Mouse (Mus musculus): ENCODE results near the gene Dnah11. TPM values are rescaled to one million over a fixed set of nuclear protein-coding genes. Genes with fewer than 3 reads are reported as not detected.

Dnah11 gene
- polyA plus RNA-seq, 1 experiment: not detected

GRCm38 (mm10) chr12:117842676-117843075 lies 356.2 kb downstream of the Dnah11 start:
- Histone ChIP-seq H3K36me3 (ENCODE audit: control insufficient read depth, insufficient read depth) (no peaks in the 10 kb centered on the region), H3K4me3 (peak overlapping the region; percentile 33), H3K79me2 (ENCODE audit: control insufficient read depth, insufficient read depth) (no peaks in the 10 kb centered on the region), H3ac (ENCODE audit: control insufficient read depth, insufficient read length) (no peak overlapping the region), H3K4me2 (ENCODE audit: low read depth) (peak overlapping the region; percentile 84), H3K27me3 (ENCODE audit: control insufficient read depth, insufficient read depth, insufficient read length) (no peaks in the 10 kb centered on the region)
- no peak for TF ChIP-seq TCF12 (IDR thresholded peaks at IDR 0.05; ENCODE audit: insufficient read depth, poor library complexity, severe bottlenecking)

GRCm38 (mm10) chr12:117840705-117841104 lies 358.1 kb downstream of the Dnah11 start:
- Histone ChIP-seq H3K79me2 (ENCODE audit: control insufficient read depth, insufficient read depth) (no peaks in the 10 kb centered on the region), H3K4me3 (no peak overlapping the region), H3K36me3 (ENCODE audit: control insufficient read depth, insufficient read depth) (no peaks in the 10 kb centered on the region), H3K27me3 (ENCODE audit: control insufficient read depth, insufficient read depth, insufficient read length) (no peaks in the 10 kb centered on the region), H3K4me2 (ENCODE audit: low read depth) (no peak overlapping the region), H3ac (ENCODE audit: control insufficient read depth, insufficient read length) (no peak overlapping the region)
- no peak for TF ChIP-seq POLR2A (IDR thresholded peaks at IDR 0.05; ENCODE audit: insufficient read length, low read depth)
- TF ChIP-seq MYOG (IDR thresholded peaks at IDR 0.05; ENCODE audit: control insufficient read depth in 1 of 3, insufficient read depth in 1 of 3, insufficient read length in 2 of 3, low read depth in 2 of 3): no peak
- no peak for TF ChIP-seq USF1 (IDR thresholded peaks at IDR 0.05; ENCODE audit: low read depth)
- TF ChIP-seq E2F4 (IDR thresholded peaks at IDR 0.05; ENCODE audit: insufficient read depth): no peak
- no peak for TF ChIP-seq REST (IDR thresholded peaks at IDR 0.05; ENCODE audit: insufficient read depth, insufficient read length)
- no peak for TF ChIP-seq SRF (IDR thresholded peaks at IDR 0.05; ENCODE audit: control insufficient read depth, insufficient read length, low read depth)
- TF ChIP-seq TCF3 (IDR thresholded peaks at IDR 0.05; ENCODE audit: insufficient read length, low read depth): no peak
- no peak for TF ChIP-seq MAX (IDR thresholded peaks at IDR 0.05; ENCODE audit: low read depth)
- no peak for TF ChIP-seq POLR2AphosphoS2 (IDR thresholded peaks at IDR 0.05; ENCODE audit: insufficient read length, low read depth)
- no peak for TF ChIP-seq TCF12 (IDR thresholded peaks at IDR 0.05; ENCODE audit: insufficient read depth, poor library complexity, severe bottlenecking)
- no peak for TF ChIP-seq MYOD1 (IDR thresholded peaks at IDR 0.05; ENCODE audit: control insufficient read depth in 1 of 3, insufficient read length in 2 of 3, low read depth in 2 of 3)
- no peak for TF ChIP-seq CEBPB (IDR thresholded peaks at IDR 0.05; ENCODE audit: insufficient read depth, poor library complexity, severe bottlenecking)

- Histone ChIP-seq H3K4me3 (no peak overlapping the region), H3K27me3 (ENCODE audit: control insufficient read depth, insufficient read depth, insufficient read length) (no peaks in the 10 kb centered on the region)
- TF ChIP-seq REST (IDR thresholded peaks at IDR 0.05; ENCODE audit: insufficient read depth, insufficient read length) (no peak), MYOG (IDR thresholded peaks at IDR 0.05; ENCODE audit: control insufficient read depth in 1 of 3, insufficient read depth in 1 of 3, insufficient read length in 2 of 3, low read depth in 2 of 3) (no peak), POLR2A (IDR thresholded peaks at IDR 0.05; ENCODE audit: insufficient read length, low read depth) (no peak), TCF12 (IDR thresholded peaks at IDR 0.05; ENCODE audit: insufficient read depth, poor library complexity, severe bottlenecking) (no peak), TCF3 (IDR thresholded peaks at IDR 0.05; ENCODE audit: insufficient read length, low read depth) (no peak), E2F4 (IDR thresholded peaks at IDR 0.05; ENCODE audit: insufficient read depth) (no peak)
Observed at GRCm38 (mm10) chr12:117837376-117837775, 361.5 kb downstream of the Dnah11 start.

GRCm38 (mm10) chr12:117835371-117835770 lies 363.5 kb downstream of the Dnah11 start:
- TF ChIP-seq REST (IDR thresholded peaks at IDR 0.05; ENCODE audit: insufficient read depth, insufficient read length) (no peak), USF1 (IDR thresholded peaks at IDR 0.05; ENCODE audit: low read depth) (no peak), CEBPB (IDR thresholded peaks at IDR 0.05; ENCODE audit: insufficient read depth, poor library complexity, severe bottlenecking) (no peak), SRF (IDR thresholded peaks at IDR 0.05; ENCODE audit: control insufficient read depth, insufficient read length, low read depth) (no peak), POLR2A (IDR thresholded peaks at IDR 0.05; ENCODE audit: insufficient read length, low read depth) (no peak), MYOG (IDR thresholded peaks at IDR 0.05; ENCODE audit: control insufficient read depth in 1 of 3, insufficient read depth in 1 of 3, insufficient read length in 2 of 3, low read depth in 2 of 3) (no peak), E2F4 (IDR thresholded peaks at IDR 0.05; ENCODE audit: insufficient read depth) (no peak), TCF12 (IDR thresholded peaks at IDR 0.05; ENCODE audit: insufficient read depth, poor library complexity, severe bottlenecking) (no peak), TCF3 (IDR thresholded peaks at IDR 0.05; ENCODE audit: insufficient read length, low read depth) (no peak), MAX (IDR thresholded peaks at IDR 0.05; ENCODE audit: low read depth) (no peak), MYOD1 (IDR thresholded peaks at IDR 0.05; ENCODE audit: control insufficient read depth in 1 of 3, insufficient read length in 2 of 3, low read depth in 2 of 3) (no peak)

More at GRCm38 (mm10) chr12:117837376-117837775, 361.5 kb downstream of the Dnah11 start:
- Histone ChIP-seq H3ac (ENCODE audit: control insufficient read depth, insufficient read length) (no peak overlapping the region), H3K36me3 (ENCODE audit: control insufficient read depth, insufficient read depth) (no peaks in the 10 kb centered on the region), H3K79me2 (ENCODE audit: control insufficient read depth, insufficient read depth) (no peaks in the 10 kb centered on the region), H3K4me2 (ENCODE audit: low read depth) (no peak overlapping the region)

GRCm38 (mm10) chr12:117834652-117835051 lies 364.2 kb downstream of the Dnah11 start:
- Histone ChIP-seq H3ac (ENCODE audit: control insufficient read depth, insufficient read length) (no peak overlapping the region), H3K36me3 (ENCODE audit: control insufficient read depth, insufficient read depth) (no peaks in the 10 kb centered on the region)

More at GRCm38 (mm10) chr12:117835371-117835770, 363.5 kb downstream of the Dnah11 start:
- no peaks in the 10 kb centered on the region for H3K79me2 ChIP-seq (ENCODE audit: control insufficient read depth, insufficient read depth)
- H3K36me3 ChIP-seq (ENCODE audit: control insufficient read depth, insufficient read depth): no peaks in the 10 kb centered on the region
- H3K4me3 ChIP-seq: no peak overlapping the region
- H3K4me2 ChIP-seq (ENCODE audit: low read depth): no peak overlapping the region
- no peak overlapping the region for H3ac ChIP-seq (ENCODE audit: control insufficient read depth, insufficient read length)
- no peaks in the 10 kb centered on the region for H3K27me3 ChIP-seq (ENCODE audit: control insufficient read depth, insufficient read depth, insufficient read length)

More at GRCm38 (mm10) chr12:117834652-117835051, 364.2 kb downstream of the Dnah11 start:
- Histone ChIP-seq H3K4me3 (no peak overlapping the region), H3K4me2 (ENCODE audit: low read depth) (no peak overlapping the region), H3K27me3 (ENCODE audit: control insufficient read depth, insufficient read depth, insufficient read length) (no peaks in the 10 kb centered on the region), H3K79me2 (ENCODE audit: control insufficient read depth, insufficient read depth) (no peaks in the 10 kb centered on the region)
- no peak for TF ChIP-seq POLR2AphosphoS2 (IDR thresholded peaks at IDR 0.05; ENCODE audit: insufficient read length, low read depth)
- TF ChIP-seq TCF3 (IDR thresholded peaks at IDR 0.05; ENCODE audit: insufficient read length, low read depth): no peak
- TF ChIP-seq TCF12 (IDR thresholded peaks at IDR 0.05; ENCODE audit: insufficient read depth, poor library complexity, severe bottlenecking): no peak
- no peak for TF ChIP-seq MAX (IDR thresholded peaks at IDR 0.05; ENCODE audit: low read depth)
- no peak for TF ChIP-seq E2F4 (IDR thresholded peaks at IDR 0.05; ENCODE audit: insufficient read depth)
- no peak for TF ChIP-seq MYOG (IDR thresholded peaks at IDR 0.05; ENCODE audit: control insufficient read depth in 1 of 3, insufficient read depth in 1 of 3, insufficient read length in 2 of 3, low read depth in 2 of 3)
- TF ChIP-seq POLR2A (IDR thresholded peaks at IDR 0.05; ENCODE audit: insufficient read length, low read depth): no peak
- no peak for TF ChIP-seq CEBPB (IDR thresholded peaks at IDR 0.05; ENCODE audit: insufficient read depth, poor library complexity, severe bottlenecking)
- TF ChIP-seq REST (IDR thresholded peaks at IDR 0.05; ENCODE audit: insufficient read depth, insufficient read length): no peak
- TF ChIP-seq MYOD1 (IDR thresholded peaks at IDR 0.05; ENCODE audit: control insufficient read depth in 1 of 3, insufficient read length in 2 of 3, low read depth in 2 of 3): no peak
- TF ChIP-seq SRF (IDR thresholded peaks at IDR 0.05; ENCODE audit: control insufficient read depth, insufficient read length, low read depth): no peak
- TF ChIP-seq USF1 (IDR thresholded peaks at IDR 0.05; ENCODE audit: low read depth): no peak

Measured in myocyte (in vitro differentiated cells).